Mouse (Mus musculus): ENCODE measurements around the gene F2rl2.

The F2rl2 gene

DNA sequence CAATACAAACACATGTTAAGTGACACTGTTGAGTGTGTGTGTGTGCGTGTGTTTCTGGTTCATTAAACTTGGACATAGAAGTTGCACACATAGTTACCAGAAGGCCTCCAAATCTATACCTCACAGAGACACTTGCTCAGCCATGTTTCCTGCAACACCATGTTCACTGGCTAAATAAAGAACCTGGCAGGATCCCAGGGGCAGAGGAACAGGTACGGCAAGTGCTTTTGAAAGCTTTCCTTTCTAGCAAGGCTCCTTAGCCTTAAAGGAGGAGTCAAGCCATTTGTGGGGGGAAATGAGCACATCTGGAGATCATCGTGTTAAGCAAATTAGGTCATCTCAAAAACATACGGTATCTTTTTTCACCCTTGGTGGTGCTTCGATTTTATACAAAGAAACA is 6.7 kb downstream of the F2rl2 start:
- DNase-seq (ENCODE audit: low spot score): no peak

GRCm38 (mm10) chr13:95705589-95705988 is 8.9 kb downstream of the F2rl2 start:
- DNase-seq (ENCODE audit: low spot score): no peak

DNA sequence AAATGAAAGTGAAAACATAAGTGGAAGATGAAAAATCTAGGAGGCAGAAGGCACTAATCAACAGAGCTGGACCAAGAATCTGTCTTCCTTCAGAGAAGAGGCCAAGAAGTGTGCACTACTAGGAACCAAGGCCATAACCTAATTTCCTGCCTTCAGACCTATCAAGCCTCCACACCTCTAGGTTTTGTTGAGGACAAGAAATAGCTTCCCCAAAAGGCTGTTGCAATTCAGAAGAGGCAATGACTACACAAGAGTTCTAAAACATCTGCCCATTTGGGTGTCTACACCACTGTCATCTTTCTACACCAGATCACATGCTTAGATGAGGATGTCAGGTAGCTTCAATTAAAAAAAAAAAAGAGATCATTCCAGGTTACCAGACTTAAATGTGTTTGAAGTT is 15.4 kb downstream of the F2rl2 start:
- DNase-seq (ENCODE audit: low spot score): no peak

GRCm38 (mm10) chr13:95712570-95713268 is 16.1 kb downstream of the F2rl2 start:
- no peak for DNase-seq (ENCODE audit: low spot score)

DNA sequence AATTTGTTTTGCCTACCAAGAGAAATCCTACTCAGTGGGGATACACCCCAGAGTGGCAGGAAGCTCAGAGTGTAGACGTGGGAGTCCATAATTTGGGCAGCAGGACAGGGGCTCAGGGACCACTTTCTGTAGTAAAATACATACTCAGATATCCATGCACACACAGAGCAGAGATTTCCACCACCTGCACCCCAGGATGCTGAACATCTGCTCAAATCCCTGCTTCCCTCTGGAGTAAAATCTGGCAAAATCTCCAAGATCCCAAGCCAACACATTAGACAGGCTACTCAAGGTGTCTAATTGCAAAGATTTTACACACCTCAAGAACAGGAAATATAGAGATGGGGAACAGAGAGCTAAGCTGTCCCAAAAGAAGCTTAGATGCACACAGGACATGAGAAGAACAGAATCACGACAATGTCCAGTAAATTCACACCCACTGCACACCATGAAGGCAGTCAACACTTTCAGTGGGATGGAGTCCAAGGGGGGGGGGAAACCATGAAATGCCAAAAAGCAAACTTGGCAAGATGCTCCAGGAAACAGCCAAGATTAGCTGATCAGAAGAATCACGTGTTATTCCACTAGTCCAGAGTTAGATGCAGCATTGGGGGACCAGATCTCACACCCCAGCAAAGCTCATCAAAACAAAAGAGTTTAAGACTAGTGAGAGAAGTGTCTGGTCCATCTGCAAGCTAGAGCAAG is 17.8 kb downstream of the F2rl2 start:
- DNase-seq (ENCODE audit: low spot score): no peak

- no peak for DNase-seq (ENCODE audit: low spot score)
Measured at GRCm38 (mm10) chr13:95715356-95715755, 18.7 kb downstream of the F2rl2 start.

GRCm38 (mm10) chr13:95719320-95720232 is 22.9 kb downstream of the F2rl2 start:
- DNase-seq (ENCODE audit: low spot score): peak; percentile 39

- DNase-seq (ENCODE audit: low spot score): no peak
Measured at GRCm38 (mm10) chr13:95730491-95730890, 33.8 kb downstream of the F2rl2 start.

DNA sequence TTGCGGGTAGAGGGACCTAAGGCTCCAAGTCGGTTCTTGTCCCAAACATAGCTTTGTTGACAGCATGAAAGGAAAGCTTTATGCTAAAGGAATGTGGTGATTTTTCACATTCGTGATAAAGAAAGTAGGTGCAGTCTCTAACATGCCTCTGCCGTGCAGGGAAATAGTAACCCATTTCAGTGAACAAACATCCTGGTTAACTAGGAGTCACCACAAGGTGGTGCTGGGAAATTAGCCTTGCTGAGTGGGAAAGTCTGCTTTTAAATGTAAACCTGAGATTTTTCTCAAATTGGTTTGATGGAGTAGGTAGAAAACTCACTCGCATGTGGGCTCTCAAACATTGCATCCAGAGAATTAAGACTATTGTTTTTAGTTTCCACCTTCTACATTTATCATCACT is 43.0 kb downstream of the F2rl2 start:
- no peak for DNase-seq (ENCODE audit: low spot score)

DNA sequence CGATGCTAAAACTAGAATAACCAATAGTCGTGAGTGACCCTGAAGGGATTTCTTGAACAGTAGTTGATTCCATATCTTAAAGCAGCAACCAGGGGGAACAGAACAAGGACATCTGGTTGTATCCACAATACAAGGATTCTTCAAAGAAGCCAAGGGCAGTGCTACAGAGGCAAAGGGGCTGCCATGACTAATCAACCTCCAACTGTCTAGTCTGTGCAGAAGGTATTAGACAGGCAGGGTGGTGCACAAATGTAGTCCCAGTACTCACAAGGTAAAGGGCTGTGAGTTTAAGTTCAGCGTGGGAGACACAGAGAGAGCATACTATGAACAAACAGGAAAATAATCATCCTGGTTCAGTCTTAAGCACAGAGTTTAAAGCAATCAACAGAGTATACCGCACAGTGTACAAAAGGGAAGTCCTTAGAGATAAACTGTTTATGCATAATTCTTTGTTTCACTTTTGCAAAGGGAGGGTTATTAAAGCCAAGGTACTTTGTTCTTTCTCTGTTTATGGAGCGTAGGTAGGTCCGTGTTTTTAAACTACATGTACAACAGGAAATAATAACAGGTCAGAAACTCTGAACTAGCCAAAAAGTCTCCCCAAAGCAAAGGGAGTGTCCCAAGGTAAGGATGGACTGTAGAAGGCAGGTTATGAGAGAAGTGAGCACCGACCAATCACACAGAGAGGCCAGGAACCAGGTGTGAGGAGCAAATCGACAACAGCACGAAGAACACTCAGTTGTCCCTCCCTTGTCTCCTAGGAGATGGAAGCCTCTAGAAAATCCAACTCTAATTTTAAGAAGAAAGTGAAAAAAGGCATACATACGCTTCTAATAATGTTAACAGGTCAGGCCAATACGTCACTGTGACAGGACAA is 45.4 kb downstream of the F2rl2 start:
- DNase-seq (ENCODE audit: low spot score): no peak

GRCm38 (mm10) chr13:95742881-95743466 is 46.3 kb downstream of the F2rl2 start:
- DNase-seq (ENCODE audit: low spot score): no peak

GRCm38 (mm10) chr13:95745451-95745850 is 48.8 kb downstream of the F2rl2 start:
- no peak for DNase-seq (ENCODE audit: low spot score)

DNA sequence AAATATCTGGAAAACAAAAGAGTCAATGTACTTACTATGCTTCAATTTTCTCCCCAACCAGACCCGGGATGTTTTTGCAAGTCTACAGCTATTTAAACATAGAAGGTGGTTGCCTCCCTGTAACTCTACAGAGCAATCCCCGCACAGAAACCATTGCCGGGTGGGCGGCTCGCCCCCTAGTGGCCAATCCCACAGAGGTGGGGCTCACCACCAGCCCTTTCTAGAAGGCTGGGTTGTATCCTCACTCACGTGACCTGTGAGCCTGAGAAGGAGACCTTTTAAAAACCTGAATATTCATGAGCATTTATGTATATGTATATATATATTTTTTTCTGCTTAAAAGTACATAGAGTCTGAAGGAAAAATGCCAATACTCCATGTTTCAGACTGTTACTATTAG is 49.9 kb downstream of the F2rl2 start:
- peak; percentile 20 for DNase-seq (ENCODE audit: low spot score)

DNA sequence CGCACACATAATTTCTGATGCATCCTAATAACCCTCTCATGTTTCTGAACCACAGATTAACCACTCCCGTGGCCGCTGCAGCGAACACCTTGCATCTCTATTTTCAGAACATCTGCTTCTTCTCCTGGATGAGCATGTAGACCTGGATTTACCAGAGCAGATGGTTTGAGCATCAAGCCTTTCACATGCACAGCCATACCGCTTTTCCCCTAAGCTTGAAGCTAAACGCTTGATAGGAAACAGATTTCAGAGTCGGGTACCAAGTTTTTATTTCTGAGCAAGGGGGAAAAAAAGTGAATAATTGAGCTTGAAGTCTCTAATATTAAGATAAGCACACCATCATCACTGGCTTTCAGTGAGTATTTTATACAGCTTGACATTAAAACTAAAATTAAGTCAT is 50.4 kb downstream of the F2rl2 start:
- no peak for DNase-seq (ENCODE audit: low spot score)

- no peak for DNase-seq (ENCODE audit: low spot score)
Measured at GRCm38 (mm10) chr13:95747541-95747940, 50.9 kb downstream of the F2rl2 start.

Measured in MN1 (cell line).